In genomic region chr15:88561058-88561730, GRCm38 (mm10) we compare ENCODE assay signal across 10 mouse cellular contexts. TPM values are rescaled to one million over a fixed set of nuclear protein-coding genes. Genes with fewer than 3 reads are reported as not detected.
DNase-seq lines count a peak whose midpoint lies in the region; ATAC-seq and TF ChIP-seq lines count a peak whose summit lies in the region.
"Had no signal": no experiment of that assay in that cellular context is flagged by ENCODE, and none has a peak within 500 bp of the region (broad histone marks: within the 10 kb centered on the region; RNA-seq: fewer than 3 reads in every experiment).

No protein-coding gene starts in this region.

- no peaks in the 10 kb centered on the region for H3K4me1 ChIP-seq in heart, adult 2 months (ENCODE audit: control insufficient read depth, insufficient read depth, low read length)
- no peaks in the 10 kb centered on the region for H3K4me1 ChIP-seq in ES-Bruce4 (ENCODE audit: control insufficient read depth, insufficient read depth, low read length)
- peaks cover 18% of the 10 kb centered on the region for H3K4me1 ChIP-seq in embryonic facial prominence, embryonic 10.5 days
- peaks cover 5% of the 10 kb centered on the region; the same call in 1 of the 2 replicates for H3K4me1 ChIP-seq in midbrain, embryonic 11.5 days (ENCODE audit: control insufficient read depth, insufficient read depth, low read length)
- H3K4me1 ChIP-seq: lung, embryonic 15.5 days had no signal

- no peaks in the 10 kb centered on the region; the same call in 1 of the 2 replicates for H3K27me3 ChIP-seq in heart, adult 2 months (ENCODE audit: control insufficient read depth, insufficient read depth, low read length)
- no peaks in the 10 kb centered on the region for H3K27me3 ChIP-seq in ES-Bruce4 (ENCODE audit: control insufficient read depth, insufficient read depth, low read length, poor library complexity, severe bottlenecking)
- H3K27me3 ChIP-seq in embryonic facial prominence, embryonic 10.5 days (replicated peaks; ENCODE audit: low read depth, poor library complexity, severe bottlenecking) = 0 out of 2 replicates have a peak, but pooled peaks cover 9% of the 10 kb centered on the region
- no peaks in the 10 kb centered on the region for H3K27me3 ChIP-seq in midbrain, embryonic 11.5 days (ENCODE audit: control insufficient read depth, insufficient read depth, low read length)

- H3K4me2 ChIP-seq in midbrain, embryonic 11.5 days = peak overlapping the region; percentile 33
- H3K4me2 ChIP-seq: lung, embryonic 15.5 days had no signal

- peak; percentile 48 for TF ChIP-seq CTCF in heart, adult 2 months (IDR thresholded peaks at IDR 0.05)
- peak; percentile 45 for TF ChIP-seq CTCF in ES-Bruce4 (IDR thresholded peaks at IDR 0.05; ENCODE audit: low read depth, low read length)

- no peaks in the 10 kb centered on the region for H3K9me3 ChIP-seq in ES-Bruce4 (replicated peaks; ENCODE audit: control insufficient read depth, insufficient read depth, low read length, poor library complexity, severe bottlenecking)
- no peaks in the 10 kb centered on the region for H3K9me3 ChIP-seq in embryonic facial prominence, embryonic 10.5 days
- H3K9me3 ChIP-seq in midbrain, embryonic 11.5 days (ENCODE audit: control insufficient read depth, low read length) = no peaks in the 10 kb centered on the region
- H3K9me3 ChIP-seq: lung, embryonic 15.5 days had no signal

- no peak overlapping the region for H3K9ac ChIP-seq in heart, adult 2 months (ENCODE audit: low read depth, low read length)
- no peak overlapping the region for H3K9ac ChIP-seq in ES-Bruce4 (ENCODE audit: low read depth, poor library complexity, severe bottlenecking)
- H3K9ac ChIP-seq in midbrain, embryonic 11.5 days (ENCODE audit: low read length) = no peak overlapping the region
- H3K9ac ChIP-seq: lung, embryonic 15.5 days had no signal

- no peak for ATAC-seq in midbrain, embryonic 11.5 days (ENCODE audit: low FRiP score)
- no peak for ATAC-seq in CD4-positive, CD25-positive, alpha-beta regulatory T cell, adult 4 months

- intact Hi-C loops in heart, adult 2 months (cut with DNase I) = no loop called here
- intact Hi-C loops in gastrocnemius, postnatal 14 days (cut with DNase I; ENCODE audit: low total_unique reads) = no loop called here

- no peak for DNase-seq in heart, adult 2 months
- no peak for DNase-seq in heart, adult 18-20 months
- peak; percentile 41 for DNase-seq in embryonic facial prominence, embryonic 10.5 days (ENCODE audit: low spot score)
- peak; percentile 87 for DNase-seq in midbrain, embryonic 11.5 days (ENCODE audit: low spot score, missing footprints)
- DNase-seq in spleen, postnatal 4 days (ENCODE audit: low spot score in 2 of 2) = no peak
- DNase-seq in gastrocnemius, postnatal 14 days = no peak

- no peak overlapping the region for H3K27ac ChIP-seq in heart, adult 2 months
- H3K27ac ChIP-seq in ES-Bruce4 (ENCODE audit: insufficient read depth, low read length) = no peak overlapping the region
- H3K27ac ChIP-seq in embryonic facial prominence, embryonic 10.5 days (replicated peaks) = no peak overlapping the region
- no peak overlapping the region for H3K27ac ChIP-seq in midbrain, embryonic 11.5 days (ENCODE audit: low read depth, low read length)
- H3K27ac ChIP-seq: lung, embryonic 15.5 days had no signal

- TF ChIP-seq EP300 in heart, adult 2 months (IDR thresholded peaks at IDR 0.05; ENCODE audit: insufficient read depth, low read depth, low read length) = no peak
- TF ChIP-seq EP300 in ES-Bruce4 (IDR thresholded peaks at IDR 0.05; ENCODE audit: insufficient read depth, low read depth, low read length) = no peak

- H3K4me3 ChIP-seq in heart, adult 2 months = no peak overlapping the region
- no peak overlapping the region for H3K4me3 ChIP-seq in ES-Bruce4 (ENCODE audit: low read depth, low read length)
- H3K4me3 ChIP-seq in embryonic facial prominence, embryonic 10.5 days = peak overlapping the region; percentile 38
- no peak overlapping the region for H3K4me3 ChIP-seq in midbrain, embryonic 11.5 days (ENCODE audit: low read depth, low read length)
- H3K4me3 ChIP-seq: lung, embryonic 15.5 days had no signal

- H3K79me2 ChIP-seq in heart, adult 2 months (replicated peaks; ENCODE audit: control insufficient read depth, insufficient read depth, low read length) = no peaks in the 10 kb centered on the region

- H3K36me3 ChIP-seq in heart, adult 2 months (ENCODE audit: control insufficient read depth, insufficient read depth, low read length) = no peaks in the 10 kb centered on the region
- no peaks in the 10 kb centered on the region for H3K36me3 ChIP-seq in ES-Bruce4 (ENCODE audit: control insufficient read depth, insufficient read depth, low read length, poor library complexity, severe bottlenecking)
- H3K36me3 ChIP-seq in embryonic facial prominence, embryonic 10.5 days (replicated peaks) = no peaks in the 10 kb centered on the region
- no peaks in the 10 kb centered on the region for H3K36me3 ChIP-seq in midbrain, embryonic 11.5 days (ENCODE audit: control insufficient read depth, insufficient read depth, low read length)
- H3K36me3 ChIP-seq: lung, embryonic 15.5 days had no signal

- TF ChIP-seq POLR2A in heart, adult 2 months (IDR thresholded peaks at IDR 0.05; ENCODE audit: insufficient read depth, low read depth, low read length) = no peak
- no peak for TF ChIP-seq POLR2A in ES-Bruce4 (IDR thresholded peaks at IDR 0.05; ENCODE audit: insufficient read depth, low read length)

- WGBS in heart, adult 2 months = 4% methylated on average over 22 of the region's 22 CpGs
- 6% methylated on average over 22 of the region's 22 CpGs for WGBS in embryonic facial prominence, embryonic 10.5 days
- WGBS in midbrain, embryonic 11.5 days = 10% methylated on average over 22 of the region's 22 CpGs

RNA-seq across cellular contexts. Expression of gene Zdhhc25, which starts 38.9 kb away (rescaled TPM):
- not detected for total RNA-seq in heart, adult 2 months (2021)
- polyA plus RNA-seq in heart, adult 2 months (2012; rRNA removed) = 0.10 and 0.26 TPM in 2 replicates
- total RNA-seq in heart, adult 18-20 months (2021) = not detected
- not detected in 2 replicates for polyA plus RNA-seq in ES-Bruce4 (2011; ENCODE audit: insufficient read depth, insufficient read length, low read depth, missing spikeins)
- not detected in 2 replicates for polyA plus RNA-seq in embryonic facial prominence, embryonic 10.5 days (2016; fragmentation: Nextera tagmentation; extraction: Ambion mirVana)
- polyA plus RNA-seq in midbrain, embryonic 11.5 days (2014; fragmentation: Nextera tagmentation; extraction: Ambion mirVana) = not detected in 2 replicates
- total RNA-seq in gastrocnemius, postnatal 14 days (2021) = not detected
- not detected for polyA plus RNA-seq in CD4-positive, CD25-positive, alpha-beta regulatory T cell, adult 4 months (2017; shearing (Covaris generic))
- total RNA-seq: common myeloid progenitor, adult 5-6 weeks had no signal
- polyA plus RNA-seq: lung, embryonic 15.5 days had no signal

Comparison
In these comparisons a context has a peak if more than half of its experiments do, and no peak if none do; other contexts are left out.
1. DNase-seq: peak in embryonic facial prominence, embryonic 10.5 days (single experiment) and midbrain, embryonic 11.5 days (single experiment); none in heart, adult 2 months (0 of 2), heart, adult 18-20 months (0 of 2), spleen, postnatal 4 days (0 of 2) and gastrocnemius, postnatal 14 days (single experiment).